Mouse (Mus musculus): ENCODE measurements at regions not wholly inside any gene's neighbourhood (a gene's known extent, or its start where the extent isn't known, plus 50 kb on each side); places are given as distances from the start of the nearest gene placed in this dataset.

GRCm38 (mm10) chr3:119524510-119525123 is 259.6 kb downstream of the Ptbp2 start:
- no peak overlapping the region for H3K4me2 ChIP-seq (ENCODE audit: low read length)
- peaks cover 5% of the 10 kb centered on the region; the same call in 1 of the 2 replicates for H3K4me1 ChIP-seq (ENCODE audit: control insufficient read depth, insufficient read depth, low read length)
- no peaks in the 10 kb centered on the region for H3K9me3 ChIP-seq (replicated peaks; ENCODE audit: control insufficient read depth, low read length)
- no peak overlapping the region for H3K9ac ChIP-seq (ENCODE audit: low read length)
- H3K4me3 ChIP-seq (ENCODE audit: low read depth, low read length): no peak overlapping the region
- WGBS: 28% methylated on average over 10 of the region's 10 CpGs
- DNase-seq (ENCODE audit: low spot score) (peak; percentile 73), ATAC-seq (peak; percentile 71; the same call in 1 of the 2 replicates)
- no peaks in the 10 kb centered on the region for H3K36me3 ChIP-seq (ENCODE audit: control insufficient read depth, insufficient read depth, low read length)
- H3K27ac ChIP-seq (ENCODE audit: low read depth, low read length): no peak overlapping the region
- H3K27me3 ChIP-seq (replicated peaks; ENCODE audit: control insufficient read depth, insufficient read depth, low read length): no peaks in the 10 kb centered on the region

- no peak for ATAC-seq
- Histone ChIP-seq H3K36me3 (ENCODE audit: control insufficient read depth, insufficient read depth, low read length) (no peaks in the 10 kb centered on the region), H3K27me3 (replicated peaks; ENCODE audit: control insufficient read depth, insufficient read depth, low read length) (no peaks in the 10 kb centered on the region), H3K4me1 (ENCODE audit: control insufficient read depth, insufficient read depth, low read length) (no peaks in the 10 kb centered on the region), H3K9me3 (replicated peaks; ENCODE audit: control insufficient read depth, low read length) (no peaks in the 10 kb centered on the region), H3K9ac (ENCODE audit: low read length) (no peak overlapping the region), H3K27ac (ENCODE audit: low read depth, low read length) (no peak overlapping the region), H3K4me2 (ENCODE audit: low read length) (no peak overlapping the region), H3K4me3 (ENCODE audit: low read depth, low read length) (no peak overlapping the region)
- WGBS: 91% methylated on average over 2 of the region's 2 CpGs
- no peak for DNase-seq (ENCODE audit: low spot score)
These were observed 271.7 kb downstream of the Ptbp2 start for GRCm38 (mm10) chr3:119512596-119512995.

GRCm38 (mm10) chr3:119509132-119509531 is 275.1 kb downstream of the Ptbp2 start:
- no peak for ATAC-seq

GRCm38 (mm10) chr3:119503471-119503972 is 280.7 kb downstream of the Ptbp2 start:
- no peak for DNase-seq (ENCODE audit: low spot score)
- H3K27me3 ChIP-seq (replicated peaks; ENCODE audit: control insufficient read depth, insufficient read depth, low read length): no peaks in the 10 kb centered on the region
- no peaks in the 10 kb centered on the region for H3K9me3 ChIP-seq (replicated peaks; ENCODE audit: control insufficient read depth, low read length)
- H3K4me1 ChIP-seq (ENCODE audit: control insufficient read depth, insufficient read depth, low read length): peaks cover 1% of the 10 kb centered on the region; the same call in 1 of the 2 replicates
- H3K4me2 ChIP-seq (ENCODE audit: low read length): no peak overlapping the region
- no peak overlapping the region for H3K9ac ChIP-seq (ENCODE audit: low read length)
- H3K27ac ChIP-seq (ENCODE audit: low read depth, low read length): no peak overlapping the region
- no peak overlapping the region for H3K4me3 ChIP-seq (ENCODE audit: low read depth, low read length)
- ATAC-seq: no peak
- H3K36me3 ChIP-seq (ENCODE audit: control insufficient read depth, insufficient read depth, low read length): no peaks in the 10 kb centered on the region
- WGBS: 21% methylated on average over 1 of the region's 1 CpGs

More at GRCm38 (mm10) chr3:119509132-119509531, 275.1 kb downstream of the Ptbp2 start:
- Histone ChIP-seq H3K36me3 (ENCODE audit: control insufficient read depth, insufficient read depth, low read length) (no peaks in the 10 kb centered on the region), H3K9me3 (replicated peaks; ENCODE audit: control insufficient read depth, low read length) (no peaks in the 10 kb centered on the region), H3K27me3 (replicated peaks; ENCODE audit: control insufficient read depth, insufficient read depth, low read length) (no peaks in the 10 kb centered on the region), H3K27ac (ENCODE audit: low read depth, low read length) (no peak overlapping the region), H3K4me3 (ENCODE audit: low read depth, low read length) (no peak overlapping the region), H3K9ac (ENCODE audit: low read length) (no peak overlapping the region), H3K4me1 (ENCODE audit: control insufficient read depth, insufficient read depth, low read length) (no peaks in the 10 kb centered on the region), H3K4me2 (ENCODE audit: low read length) (no peak overlapping the region)
- DNase-seq (ENCODE audit: low spot score): no peak
- WGBS: 61% methylated on average over 4 of the region's 4 CpGs

GRCm38 (mm10) chr3:119498711-119499110 is 285.6 kb downstream of the Ptbp2 start:
- DNase-seq (ENCODE audit: low spot score): peak; percentile 91
- Histone ChIP-seq H3K4me3 (ENCODE audit: low read depth, low read length) (no peak overlapping the region), H3K4me2 (ENCODE audit: low read length) (peak overlapping the region; percentile 46), H3K9ac (ENCODE audit: low read length) (0 out of 2 replicates have a peak overlapping the region, but pooled peaks have one; percentile 33), H3K36me3 (ENCODE audit: control insufficient read depth, insufficient read depth, low read length) (no peaks in the 10 kb centered on the region), H3K27me3 (replicated peaks; ENCODE audit: control insufficient read depth, insufficient read depth, low read length) (no peaks in the 10 kb centered on the region), H3K9me3 (replicated peaks; ENCODE audit: control insufficient read depth, low read length) (no peaks in the 10 kb centered on the region), H3K4me1 (ENCODE audit: control insufficient read depth, insufficient read depth, low read length) (peaks cover 7% of the 10 kb centered on the region), H3K27ac (ENCODE audit: low read depth, low read length) (peak overlapping the region; percentile 29; the same call in 1 of the 2 replicates)
- WGBS: 28% methylated on average over 20 of the region's 20 CpGs
- ATAC-seq: peak; percentile 91

GRCm38 (mm10) chr3:119497880-119498279 is 286.4 kb downstream of the Ptbp2 start:
- Histone ChIP-seq H3K9me3 (replicated peaks; ENCODE audit: control insufficient read depth, low read length) (no peaks in the 10 kb centered on the region), H3K9ac (ENCODE audit: low read length) (no peak overlapping the region), H3K36me3 (ENCODE audit: control insufficient read depth, insufficient read depth, low read length) (no peaks in the 10 kb centered on the region), H3K27me3 (replicated peaks; ENCODE audit: control insufficient read depth, insufficient read depth, low read length) (no peaks in the 10 kb centered on the region), H3K4me2 (ENCODE audit: low read length) (no peak overlapping the region), H3K4me3 (ENCODE audit: low read depth, low read length) (no peak overlapping the region), H3K27ac (ENCODE audit: low read depth, low read length) (no peak overlapping the region), H3K4me1 (ENCODE audit: control insufficient read depth, insufficient read depth, low read length) (peaks cover 7% of the 10 kb centered on the region)
- 47% methylated on average over 7 of the region's 7 CpGs for WGBS
- DNase-seq (ENCODE audit: low spot score): peak; percentile 14
- ATAC-seq: 0 out of 2 replicates have a peak, but pooled peaks have one; percentile 40

- Histone ChIP-seq H3K27me3 (replicated peaks; ENCODE audit: control insufficient read depth, insufficient read depth, low read length) (no peaks in the 10 kb centered on the region), H3K4me1 (ENCODE audit: control insufficient read depth, insufficient read depth, low read length) (peaks cover 7% of the 10 kb centered on the region), H3K4me2 (ENCODE audit: low read length) (no peak overlapping the region), H3K9ac (ENCODE audit: low read length) (no peak overlapping the region), H3K27ac (ENCODE audit: low read depth, low read length) (no peak overlapping the region), H3K4me3 (ENCODE audit: low read depth, low read length) (no peak overlapping the region), H3K36me3 (ENCODE audit: control insufficient read depth, insufficient read depth, low read length) (no peaks in the 10 kb centered on the region), H3K9me3 (replicated peaks; ENCODE audit: control insufficient read depth, low read length) (no peaks in the 10 kb centered on the region)
- DNase-seq (ENCODE audit: low spot score) (no peak), ATAC-seq (no peak)
- 94% methylated on average over 5 of the region's 5 CpGs for WGBS
These were observed 289.7 kb downstream of the Ptbp2 start for GRCm38 (mm10) chr3:119494580-119494979.

- ATAC-seq (no peak), DNase-seq (ENCODE audit: low spot score) (no peak)
- Histone ChIP-seq H3K9ac (ENCODE audit: low read length) (no peak overlapping the region), H3K27me3 (replicated peaks; ENCODE audit: control insufficient read depth, insufficient read depth, low read length) (no peaks in the 10 kb centered on the region), H3K27ac (ENCODE audit: low read depth, low read length) (no peak overlapping the region), H3K4me2 (ENCODE audit: low read length) (no peak overlapping the region), H3K36me3 (ENCODE audit: control insufficient read depth, insufficient read depth, low read length) (no peaks in the 10 kb centered on the region), H3K4me3 (ENCODE audit: low read depth, low read length) (no peak overlapping the region), H3K9me3 (replicated peaks; ENCODE audit: control insufficient read depth, low read length) (no peaks in the 10 kb centered on the region), H3K4me1 (ENCODE audit: control insufficient read depth, insufficient read depth, low read length) (0 out of 2 replicates have a peak, but pooled peaks cover 3% of the 10 kb centered on the region)
- 47% methylated on average over 1 of the region's 1 CpGs for WGBS
These were observed 291.6 kb downstream of the Ptbp2 start for GRCm38 (mm10) chr3:119492627-119493026.

GRCm38 (mm10) chr3:119489336-119489735 is 294.9 kb downstream of the Ptbp2 start:
- DNase-seq (ENCODE audit: low spot score): peak; percentile 17
- Histone ChIP-seq H3K4me2 (ENCODE audit: low read length) (no peak overlapping the region), H3K9ac (ENCODE audit: low read length) (no peak overlapping the region), H3K9me3 (replicated peaks; ENCODE audit: control insufficient read depth, low read length) (no peaks in the 10 kb centered on the region), H3K36me3 (ENCODE audit: control insufficient read depth, insufficient read depth, low read length) (no peaks in the 10 kb centered on the region), H3K27ac (ENCODE audit: low read depth, low read length) (no peak overlapping the region), H3K4me3 (ENCODE audit: low read depth, low read length) (no peak overlapping the region), H3K27me3 (replicated peaks; ENCODE audit: control insufficient read depth, insufficient read depth, low read length) (no peaks in the 10 kb centered on the region), H3K4me1 (ENCODE audit: control insufficient read depth, insufficient read depth, low read length) (0 out of 2 replicates have a peak, but pooled peaks cover 3% of the 10 kb centered on the region)
- ATAC-seq: no peak
